Mouse (Mus musculus) midbrain, embryonic 10.5 days (tissue): Measurements from ENCODE around the gene Kcng1. TPM values are rescaled to one million over a fixed set of nuclear protein-coding genes. Genes with fewer than 3 reads are reported as not detected.
A peak's percentile ranks its signal among the peaks of the same experiment; 100 is the strongest.

Source experiments
- DNase-seq: peaks from one replicate; pipeline ENCODE4 v3.0.0-alpha.2; 2017; ENCODE audit warnings: low spot score
- H3K27ac ChIP-seq: fragments of 300-500 bp; sonication (generic); replicated peaks from 2 replicates; pipeline ENCODE4 v1.5.1; 2016; ENCODE audit warnings: mild to moderate bottlenecking
- H3K27me3 ChIP-seq: fragments of 300-500 bp; sonication (generic); 2 replicates; pipeline ENCODE4 v1.6.1; 2016; ENCODE audit warnings: low read depth, mild to moderate bottlenecking; ENCODE audit not compliant: poor library complexity, severe bottlenecking
- H3K36me3 ChIP-seq: fragments of 300-500 bp; sonication (generic); 2 replicates; pipeline ENCODE4 v1.6.1; 2016; ENCODE audit warnings: mild to moderate bottlenecking, moderate library complexity
- H3K4me1 ChIP-seq: fragments of 300-500 bp; sonication (generic); 2 replicates; pipeline ENCODE4 v1.6.1; 2016
- H3K4me3 ChIP-seq: fragments of 300-500 bp; sonication (generic); 2 replicates; pipeline ENCODE4 v1.5.1; 2016; ENCODE audit warnings: mild to moderate bottlenecking, moderate library complexity
- H3K9me3 ChIP-seq: fragments of 300-500 bp; sonication (generic); replicated peaks from 2 replicates; pipeline ENCODE4 v1.6.1; 2016; ENCODE audit warnings: mild to moderate bottlenecking
- WGBS: fragments of 180-500 bp; shearing (Covaris S2); methylation state at CpG from one replicate; pipeline ENCODE4 v1.1.7; 2016; 5-methylcytosine and 5-hydroxymethylcytosine counted together
- polyA plus RNA-seq: library from polyadenylated mRNA; unstranded; fragments of >200 nt; fragmentation: Nextera tagmentation; extraction: Ambion mirVana; gene quantifications from 2 replicates; pipeline ENCODE4 v1.2.1, GENCODE M21; 2016

Kcng1 gene
- polyA plus RNA-seq, 1 experiment from 2014 or later, result 4.4 TPM

DNA sequence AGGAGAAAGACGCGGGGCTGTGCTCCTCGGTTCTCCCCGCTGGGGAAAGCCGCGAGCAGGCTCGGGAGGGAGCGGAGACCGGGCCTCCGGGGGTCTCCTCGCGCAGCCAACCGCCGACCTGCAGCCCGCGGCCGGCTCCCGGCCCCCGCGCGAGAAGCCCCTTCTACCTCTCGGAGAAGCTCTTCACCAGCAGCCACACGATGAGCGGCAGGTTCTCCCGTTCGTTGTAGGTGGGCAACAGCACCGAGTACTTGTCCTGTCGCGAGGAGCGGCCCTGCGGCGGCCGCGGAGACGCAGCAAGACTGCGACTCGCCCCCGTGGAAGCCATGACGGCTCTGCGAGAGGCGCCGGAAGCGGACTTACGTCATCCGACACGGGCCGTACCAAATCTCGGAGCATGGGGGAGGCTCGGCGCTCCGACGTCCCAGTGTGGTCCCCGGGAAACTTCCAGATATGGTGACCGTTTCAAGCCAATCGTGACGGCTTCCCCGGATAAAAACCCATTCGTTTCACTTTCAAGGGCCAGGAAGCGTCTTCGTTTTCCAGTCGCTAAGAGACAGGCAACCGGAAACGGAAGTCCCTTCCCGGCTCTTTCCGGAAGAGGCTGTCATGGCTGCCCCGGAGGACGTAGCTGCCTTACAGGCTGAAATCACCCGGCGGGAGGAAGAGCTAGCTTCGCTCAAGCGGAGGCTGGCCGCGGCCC lies 51.4 kb downstream of the Kcng1 start, which contains the start of the genes Gm20716, Dpm1 and Mocs3:
Gm20716 (minus strand) TSS at position 339 of the 703 bp plus-strand sequence.
Dpm1 (minus strand) TSS at position 566 of the 703 bp plus-strand sequence.
Mocs3 (plus strand) TSS at position 597 of the 703 bp plus-strand sequence.
- WGBS, result under 1% methylated on average over 73 of the region's 73 CpGs
- no peaks in the 10 kb centered on the region for H3K27me3 ChIP-seq
- H3K9me3 ChIP-seq, result no peaks in the 10 kb centered on the region
- peak within 1 kb of the TSS; percentile 90 for H3K4me3 ChIP-seq
- H3K27ac ChIP-seq, result peak within 1 kb of the TSS; percentile 96
- DNase-seq, result peak; percentile 91
- H3K4me1 ChIP-seq, result peaks cover 33% of the 10 kb centered on the region
- H3K36me3 ChIP-seq, result peaks cover 50% of the 10 kb centered on the region

DNA sequence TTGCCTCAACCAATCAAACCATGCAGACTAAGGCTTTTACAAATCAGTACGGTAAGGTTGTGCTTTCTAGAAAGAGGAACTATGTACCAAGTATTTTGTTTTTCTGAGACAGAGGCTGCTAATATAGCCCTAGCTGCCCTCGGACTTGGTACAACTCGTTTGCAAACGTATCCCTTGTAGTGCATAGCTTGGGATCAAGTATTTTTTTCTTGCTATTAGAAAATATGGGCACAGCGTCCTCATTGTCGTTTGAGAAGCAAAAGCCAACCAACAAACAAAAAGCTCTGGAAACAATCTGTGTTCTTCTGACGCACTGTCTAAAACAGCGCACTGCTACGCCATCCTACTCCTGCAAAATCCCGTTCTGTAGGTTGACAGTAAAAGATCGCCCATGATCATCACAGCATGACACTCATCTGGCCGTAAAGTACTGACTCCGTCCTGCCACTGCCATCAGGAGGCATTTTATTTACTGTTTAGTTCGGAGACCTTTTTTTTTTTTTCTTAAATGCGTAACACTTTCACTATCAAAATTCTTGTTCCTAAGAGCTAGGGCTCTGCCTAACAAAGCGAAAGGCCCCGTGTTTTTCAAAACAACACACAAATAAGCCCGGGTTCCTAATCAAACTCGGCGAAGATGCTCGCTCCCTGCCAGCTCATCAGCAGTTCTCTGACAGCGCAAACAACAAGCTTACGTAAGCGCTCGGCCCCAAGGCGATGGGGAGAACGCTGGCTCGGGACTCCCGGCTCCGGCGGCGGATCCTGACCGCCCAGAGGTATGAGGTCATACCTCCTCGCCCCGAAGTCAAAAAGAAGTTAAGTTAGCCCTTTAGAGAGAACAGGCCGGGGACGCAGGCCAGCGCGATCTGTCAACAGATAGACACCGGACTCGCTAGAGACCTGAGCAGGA lies 52.2 kb downstream of the Kcng1 start:
- H3K4me1 ChIP-seq, result peaks cover 33% of the 10 kb centered on the region
- WGBS, result 23% methylated on average over 41 of the region's 41 CpGs
- H3K27ac ChIP-seq, result peak overlapping the region; percentile 96
- H3K36me3 ChIP-seq, result peaks cover 55% of the 10 kb centered on the region
- peak overlapping the region; percentile 90 for H3K4me3 ChIP-seq
- peak; percentile 21 for DNase-seq
- H3K27me3 ChIP-seq, result no peaks in the 10 kb centered on the region
- H3K9me3 ChIP-seq, result no peaks in the 10 kb centered on the region

DNA sequence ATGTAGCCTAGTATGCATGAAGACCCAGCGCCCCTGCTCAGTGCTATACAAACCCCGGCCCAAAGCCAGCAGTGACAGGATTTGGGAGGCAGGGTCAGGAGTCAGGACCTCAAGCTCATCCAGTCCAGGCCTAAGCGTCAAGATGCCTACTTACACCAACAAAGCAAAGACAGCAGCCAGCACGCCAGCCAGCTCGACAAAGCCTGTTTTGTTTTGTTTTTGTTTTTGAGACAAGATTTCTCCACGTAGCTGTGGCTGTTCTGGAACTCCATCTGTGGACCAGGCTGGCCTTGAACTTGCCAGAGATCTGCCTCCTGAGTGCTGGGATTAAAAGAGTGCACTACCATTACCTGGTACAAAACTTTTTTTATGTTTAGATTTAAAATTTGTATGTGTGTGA lies 58.2 kb downstream of the Kcng1 start:
- 89% methylated on average over 6 of the region's 6 CpGs for WGBS
- H3K4me1 ChIP-seq, result peaks cover 4% of the 10 kb centered on the region
- no peak overlapping the region for H3K27ac ChIP-seq
- DNase-seq, result no peak
- H3K36me3 ChIP-seq, result peaks cover 81% of the 10 kb centered on the region
- H3K27me3 ChIP-seq, result no peaks in the 10 kb centered on the region
- H3K9me3 ChIP-seq, result no peaks in the 10 kb centered on the region
- no peak overlapping the region for H3K4me3 ChIP-seq

GRCm38 (mm10) chr2:168213788-168214397 lies 67.6 kb downstream of the Kcng1 start:
- Histone ChIP-seq H3K36me3 (peaks cover 99% of the 10 kb centered on the region), H3K4me3 (no peak overlapping the region), H3K4me1 (peaks cover 8% of the 10 kb centered on the region), H3K9me3 (no peaks in the 10 kb centered on the region), H3K27me3 (no peaks in the 10 kb centered on the region), H3K27ac (no peak overlapping the region)
- no peak for DNase-seq
- 37% methylated on average over 5 of the region's 5 CpGs for WGBS

Other genes with a start within 250 kb of the Kcng1 start
- gene Pard6b, start 200.7 kb downstream of the Kcng1 start, polyA plus RNA-seq, result 6.9 and 7.5 TPM in 2 replicates
- gene Adnp, start 74.6 kb downstream of the Kcng1 start, polyA plus RNA-seq, result 1.7 and 2.5 TPM in 2 replicates
- 17.2 and 18.1 TPM in 2 replicates for gene Gm20716, start 51.4 kb downstream of the Kcng1 start, polyA plus RNA-seq
- gene Dpm1, start 51.1 kb downstream of the Kcng1 start, polyA plus RNA-seq, result 86.0 and 88.9 TPM in 2 replicates
- gene Mocs3, start 51.1 kb downstream of the Kcng1 start, polyA plus RNA-seq, result 6.9 and 7.0 TPM in 2 replicates